Mouse (Mus musculus) hindbrain, postnatal 0 days (tissue): ENCODE results near the gene Ptprh. TPM values are rescaled to one million over a fixed set of nuclear protein-coding genes. Genes with fewer than 3 reads are reported as not detected.

Experiments used
- ATAC-seq: fragments of 200-750 bp; cut with Nextera tagmentation; 2 replicates; pipeline ENCODE4 v1.8.0; 2017; ENCODE audit warnings: mild to moderate bottlenecking, moderate TSS enrichment, moderate library complexity
- DNase-seq: peaks from one replicate; pipeline ENCODE4 v3.0.0-alpha.2; 2015; ENCODE audit warnings: low spot score
- H3K27ac ChIP-seq: fragments of 300-500 bp; sonication (generic); 2 replicates; pipeline ENCODE4 v1.5.1; 2014; ENCODE audit warnings: mild to moderate bottlenecking
- H3K27me3 ChIP-seq: fragments of 300-500 bp; sonication (generic); 2 replicates; pipeline ENCODE4 v1.6.1; 2014; ENCODE audit warnings: low read length, mixed read lengths; ENCODE audit not compliant: insufficient read depth
- H3K36me3 ChIP-seq: fragments of 300-500 bp; sonication (generic); 2 replicates; pipeline ENCODE4 v1.6.1; 2014; ENCODE audit warnings: low read length, mixed read lengths; ENCODE audit not compliant: insufficient read depth
- H3K4me1 ChIP-seq: fragments of 300-500 bp; sonication (generic); 2 replicates; pipeline ENCODE4 v1.6.1; 2014; ENCODE audit warnings: antibody characterized with exemption, low read length, mixed read lengths; ENCODE audit not compliant: insufficient read depth
- H3K4me2 ChIP-seq: fragments of 300-500 bp; sonication (generic); 2 replicates; pipeline ENCODE4 v1.6.1; 2014; ENCODE audit warnings: low read depth, mild to moderate bottlenecking, low read length, moderate library complexity, mixed read lengths
- H3K4me3 ChIP-seq: fragments of 300-500 bp; sonication (generic); 2 replicates; pipeline ENCODE4 v1.5.1; 2014; ENCODE audit warnings: low read length
- H3K9ac ChIP-seq: fragments of 300-500 bp; sonication (generic); replicated peaks from 2 replicates; pipeline ENCODE4 v1.6.1; 2014; ENCODE audit warnings: mild to moderate bottlenecking, low read length, moderate library complexity, mixed read lengths
- H3K9me3 ChIP-seq: fragments of 300-500 bp; sonication (generic); 2 replicates; pipeline ENCODE4 v1.6.1; 2016; ENCODE audit warnings: low read length, mixed read lengths
- CTCF ChIP-seq: IDR thresholded peaks from 2 replicates; pipeline ENCODE4 v1.5.1; 2016; ENCODE audit warnings: antibody characterized with exemption, control low read depth, low read depth
- WGBS: fragments of 180-500 bp; shearing (Covaris S2); extraction: QIAGEN DNeasy Blood & Tissue Kit; methylation state at CpG from one replicate; pipeline ENCODE4 v1.1.7; 2014; 5-methylcytosine and 5-hydroxymethylcytosine counted together
- polyA plus RNA-seq: library from polyadenylated mRNA; unstranded; fragments of >200 nt; fragmentation: Nextera tagmentation; extraction: Ambion mirVana; gene quantifications from 2 replicates; pipeline ENCODE4 v1.2.1, GENCODE M21; 2015
- total RNA-seq: library from RNA; depleted of rRNA; stranded (reverse); fragments of >200 nt; gene quantifications from 2 replicates; pipeline ENCODE4 v1.2.3, GENCODE M21; 2014

The Ptprh gene
- total and polyA plus RNA-seq, 2 experiments from 2014 or later: 0.74 to 0.99 TPM

GRCm38 (mm10) chr7:4562660-4563059 is 41.2 kb downstream of the Ptprh start:
- no peak overlapping the region for H3K9ac ChIP-seq
- 83% methylated on average over 3 of the region's 3 CpGs for WGBS
- H3K27me3 ChIP-seq: no peaks in the 10 kb centered on the region
- H3K36me3 ChIP-seq: no peaks in the 10 kb centered on the region
- ATAC-seq (no peak), DNase-seq (no peak)
- no peak overlapping the region for H3K27ac ChIP-seq
- H3K4me2 ChIP-seq: no peak overlapping the region
- no peaks in the 10 kb centered on the region for H3K4me1 ChIP-seq
- H3K4me3 ChIP-seq: no peak overlapping the region
- H3K9me3 ChIP-seq: no peaks in the 10 kb centered on the region
- no peak for TF ChIP-seq CTCF

GRCm38 (mm10) chr7:4557167-4557560 is 46.7 kb downstream of the Ptprh start:
- no peaks in the 10 kb centered on the region for H3K27me3 ChIP-seq
- no peak overlapping the region for H3K9ac ChIP-seq
- TF ChIP-seq CTCF: no peak
- no peaks in the 10 kb centered on the region for H3K9me3 ChIP-seq
- 67% methylated on average over 6 of the region's 6 CpGs for WGBS
- no peak for DNase-seq
- H3K4me3 ChIP-seq: no peak overlapping the region
- H3K4me2 ChIP-seq: peak overlapping the region; percentile 34
- H3K4me1 ChIP-seq: no peaks in the 10 kb centered on the region
- H3K36me3 ChIP-seq: no peaks in the 10 kb centered on the region
- no peak overlapping the region for H3K27ac ChIP-seq
- ATAC-seq: no peak

- H3K9ac ChIP-seq: no peak overlapping the region
- H3K4me2 ChIP-seq: peak overlapping the region; percentile 38
- ATAC-seq (peak; percentile 95), DNase-seq (peak; percentile 94)
- H3K27me3 ChIP-seq: no peaks in the 10 kb centered on the region
- H3K4me1 ChIP-seq: no peaks in the 10 kb centered on the region
- no peaks in the 10 kb centered on the region for H3K9me3 ChIP-seq
- H3K27ac ChIP-seq: no peak overlapping the region
- TF ChIP-seq CTCF: peak; percentile 97
- 19% methylated on average over 15 of the region's 15 CpGs for WGBS
- no peak overlapping the region for H3K4me3 ChIP-seq
- H3K36me3 ChIP-seq: no peaks in the 10 kb centered on the region
These were observed 47.3 kb downstream of the Ptprh start for GRCm38 (mm10) chr7:4556256-4557166.

GRCm38 (mm10) chr7:4547221-4547641 is 56.6 kb downstream of the Ptprh start, which contains the start of gene Syt5:
TSS of gene Syt5 (minus strand) at chr7:4547541.
- peaks cover 5% of the 10 kb centered on the region; the same call in 1 of the 2 replicates for H3K4me1 ChIP-seq
- H3K27me3 ChIP-seq: no peaks in the 10 kb centered on the region
- ATAC-seq (peak; percentile 89), DNase-seq (peak; percentile 93)
- no peak for TF ChIP-seq CTCF
- WGBS: 5% methylated on average over 33 of the region's 33 CpGs
- H3K4me3 ChIP-seq: peak within 1 kb of the TSS; percentile 41
- 0 out of 2 replicates have a peak, but pooled peaks cover 3% of the 10 kb centered on the region for H3K36me3 ChIP-seq
- peak within 1 kb of the TSS; percentile 74 for H3K4me2 ChIP-seq
- no peaks in the 10 kb centered on the region for H3K9me3 ChIP-seq
- H3K9ac ChIP-seq: peak within 1 kb of the TSS; percentile 53
- peak within 1 kb of the TSS; percentile 86 for H3K27ac ChIP-seq

- WGBS: under 1% methylated on average over 26 of the region's 26 CpGs
- H3K9me3 ChIP-seq: no peaks in the 10 kb centered on the region
These were observed 57.2 kb downstream of the Ptprh start for GRCm38 (mm10) chr7:4546591-4547131.

GRCm38 (mm10) chr7:4546050-4546449 is 57.8 kb downstream of the Ptprh start:
- 51% methylated on average over 15 of the region's 15 CpGs for WGBS
- H3K27ac ChIP-seq: peak overlapping the region; percentile 86
- H3K36me3 ChIP-seq: 0 out of 2 replicates have a peak, but pooled peaks cover 6% of the 10 kb centered on the region
- DNase-seq: no peak
- peak overlapping the region; percentile 53 for H3K9ac ChIP-seq
- no peak for TF ChIP-seq CTCF
- peak overlapping the region; percentile 41 for H3K4me3 ChIP-seq
- ATAC-seq: peak; percentile 13
- H3K4me2 ChIP-seq: peak overlapping the region; percentile 74
- H3K27me3 ChIP-seq: no peaks in the 10 kb centered on the region
- H3K4me1 ChIP-seq: peaks cover 5% of the 10 kb centered on the region; the same call in 1 of the 2 replicates
- no peaks in the 10 kb centered on the region for H3K9me3 ChIP-seq

More at GRCm38 (mm10) chr7:4546591-4547131, 57.2 kb downstream of the Ptprh start:
- ATAC-seq (peak; percentile 94), DNase-seq (peak; percentile 96)
- Histone ChIP-seq H3K27ac (peak overlapping the region; percentile 86), H3K4me3 (peak overlapping the region; percentile 41), H3K36me3 (0 out of 2 replicates have a peak, but pooled peaks cover 3% of the 10 kb centered on the region), H3K4me1 (peaks cover 5% of the 10 kb centered on the region; the same call in 1 of the 2 replicates), H3K9ac (peak overlapping the region; percentile 53), H3K4me2 (peak overlapping the region; percentile 74), H3K27me3 (no peaks in the 10 kb centered on the region)
- peak; percentile 43 for TF ChIP-seq CTCF
